Mouse (Mus musculus) megakaryocyte-erythroid progenitor cell, adult 5-6 weeks (primary cell): ENCODE data around the gene Gm4177. TPM values are rescaled to one million over a fixed set of nuclear protein-coding genes. Genes with fewer than 3 reads are reported as not detected.
"Not testable (repeated sequence)": the region's sequence is repeated elsewhere in the genome, so short reads cannot be mapped to it uniquely, and the experiment has no call there.

Experiments
- ATAC-seq: replicated peaks from 2 replicates; pipeline ENCODE4 v1.8.0; 2016; ENCODE audit warnings: mild to moderate bottlenecking, inconsistent platforms; ENCODE audit not compliant: severe bottlenecking, poor library complexity, low FRiP score, low TSS enrichment
- total RNA-seq, 2 experiments: library from RNA; stranded (forward) in 1 of 2; stranded (reverse) in 1 of 2; fragments of 200-1000, 215-1000 nt in 1 of 2; fragments of >200 nt in 1 of 2; fragmentation: Nextera tagmentation in 1 of 2; gene quantifications; 2 replicates each; pipeline ENCODE4 v1.2.3; 2014 to 2017

The Gm4177 gene
- total RNA-seq (2014; fragmentation: Nextera tagmentation) = not detected in 2 replicates
- total RNA-seq (2017) = not detected in 2 replicates

DNA sequence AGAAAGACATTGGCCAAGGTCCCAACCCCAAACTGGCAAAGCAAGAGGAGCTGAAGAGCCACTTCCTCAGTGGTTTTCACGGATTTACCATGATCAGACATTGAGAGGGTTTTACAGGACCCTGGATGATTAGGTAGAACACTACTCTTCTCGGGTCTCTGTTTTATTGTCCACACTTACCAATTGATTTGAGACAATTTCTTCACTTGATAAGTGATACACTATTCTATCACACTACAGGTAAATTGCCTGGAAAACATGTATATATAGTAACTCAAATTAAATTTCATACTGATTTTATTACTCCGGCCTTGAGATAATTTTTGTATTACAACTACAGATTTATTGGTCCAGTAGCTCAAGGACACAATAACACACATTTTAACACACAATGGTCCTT is at the start of gene Gm4177:
Gene Gm4177, minus strand, starts transcription at position 101 of the 400 bp plus-strand sequence.
- ATAC-seq = not testable (repeated sequence)

DNA sequence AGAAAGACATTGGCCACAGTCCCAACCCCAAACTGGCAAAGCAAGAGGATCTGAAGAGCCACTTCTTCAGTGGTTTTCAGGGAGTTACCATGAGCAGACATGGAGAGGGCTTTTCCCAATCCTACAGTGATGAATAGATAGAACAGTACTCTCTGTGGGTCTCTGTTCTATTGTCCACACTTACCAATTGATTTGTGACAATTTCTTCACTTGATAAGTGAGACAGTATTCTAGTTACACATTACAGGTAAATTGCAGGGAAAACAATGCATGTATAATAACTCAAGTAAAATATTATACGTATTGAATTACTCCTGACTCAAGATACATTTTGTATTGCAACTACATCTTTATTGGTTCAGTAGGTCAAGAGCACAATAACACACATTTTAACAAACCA is 47.6 kb upstream of the Gm4177 start, which contains the start of gene Gm5725:
Gene Gm5725, minus strand, starts transcription at position 101 of the 400 bp plus-strand sequence.
- ATAC-seq = not testable (repeated sequence)

DNA sequence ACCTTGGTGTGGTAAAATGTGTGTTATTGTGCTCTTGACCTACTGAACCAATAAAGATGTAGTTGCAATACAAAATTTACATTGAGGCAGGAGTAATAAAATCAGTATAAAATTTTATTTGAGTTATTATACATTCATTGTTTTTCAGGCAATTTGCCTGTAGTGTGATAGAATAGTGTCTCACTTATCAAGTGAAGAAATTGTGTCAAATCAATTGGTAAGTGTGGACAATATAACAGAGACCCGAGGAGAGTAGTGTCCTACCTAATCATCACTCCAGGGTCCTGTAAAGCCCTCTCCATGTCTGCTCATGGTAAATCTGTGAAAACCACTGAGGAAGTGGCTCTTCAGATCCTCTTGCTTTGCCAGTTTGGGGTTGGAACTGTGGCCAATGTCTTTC is 35.5 kb upstream of the Gm4177 start, which contains the start of gene Vmn1r135:
Gene Vmn1r135, plus strand, starts transcription at position 301 of the 400 bp plus-strand sequence.
- not testable (repeated sequence) for ATAC-seq

DNA sequence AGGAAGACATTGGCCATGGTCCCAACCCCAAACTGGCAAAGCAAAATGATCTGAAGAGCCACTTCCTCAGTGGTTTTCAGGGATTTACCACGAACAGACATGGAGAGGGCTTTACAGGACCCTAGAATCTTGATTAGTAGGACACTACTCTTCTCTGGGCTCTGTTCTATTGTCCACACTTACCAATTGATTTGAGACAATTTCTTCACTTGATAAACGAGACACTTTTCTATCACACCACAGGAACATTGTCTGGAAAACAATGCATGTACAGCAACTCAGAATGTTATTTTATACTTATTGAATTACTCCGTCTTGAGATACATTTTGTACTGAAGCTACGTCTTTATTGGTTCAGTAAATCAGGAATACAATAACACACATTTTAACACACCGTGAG is 35.2 kb downstream of the Gm4177 start, which contains the start of gene Gm4175:
Gene Gm4175, minus strand, starts transcription at position 101 of the 400 bp plus-strand sequence.
- not testable (repeated sequence) for ATAC-seq

Other genes with a start within 250 kb of the Gm4177 start
- gene Vmn1r132, start 182.6 kb downstream of the Gm4177 start, total RNA-seq (2014; fragmentation: Nextera tagmentation) = not detected in 2 replicates
- gene Vmn1r132, start 182.6 kb downstream of the Gm4177 start, total RNA-seq (2017) = not detected in 2 replicates
- not detected in 2 replicates for gene Gm4175, start 35.3 kb downstream of the Gm4177 start, total RNA-seq (2014; fragmentation: Nextera tagmentation)
- gene Gm4175, start 35.3 kb downstream of the Gm4177 start, total RNA-seq (2017) = not detected in 2 replicates
- gene Vmn1r135, start 35.6 kb upstream of the Gm4177 start, total RNA-seq (2014; fragmentation: Nextera tagmentation) = not detected in 2 replicates
- gene Vmn1r135, start 35.6 kb upstream of the Gm4177 start, total RNA-seq (2017) = not detected in 2 replicates
- not detected in 2 replicates for gene Gm5725, start 47.5 kb upstream of the Gm4177 start, total RNA-seq (2014; fragmentation: Nextera tagmentation)
- not detected in 2 replicates for gene Gm5725, start 47.5 kb upstream of the Gm4177 start, total RNA-seq (2017)
- gene Gm5891, start 124.6 kb upstream of the Gm4177 start, total RNA-seq (2014; fragmentation: Nextera tagmentation) = not detected in 2 replicates
- gene Gm5891, start 124.6 kb upstream of the Gm4177 start, total RNA-seq (2017) = not detected in 2 replicates
- not detected in 2 replicates for gene Vmn1r137, start 197.9 kb upstream of the Gm4177 start, total RNA-seq (2014; fragmentation: Nextera tagmentation)
- gene Vmn1r137, start 197.9 kb upstream of the Gm4177 start, total RNA-seq (2017) = not detected in 2 replicates
- gene Vmn1r138, start 232.2 kb upstream of the Gm4177 start, total RNA-seq (2014; fragmentation: Nextera tagmentation) = not detected in 2 replicates
- not detected in 2 replicates for gene Vmn1r138, start 232.2 kb upstream of the Gm4177 start, total RNA-seq (2017)